Mouse (Mus musculus): Measurements from ENCODE around the gene Slc35c1. TPM values are rescaled to one million over a fixed set of nuclear protein-coding genes. Genes with fewer than 3 reads are reported as not detected.

Slc35c1 gene
- total RNA-seq, 2 experiments from 2014 or later: 14.8 to 24.3 TPM

DNA sequence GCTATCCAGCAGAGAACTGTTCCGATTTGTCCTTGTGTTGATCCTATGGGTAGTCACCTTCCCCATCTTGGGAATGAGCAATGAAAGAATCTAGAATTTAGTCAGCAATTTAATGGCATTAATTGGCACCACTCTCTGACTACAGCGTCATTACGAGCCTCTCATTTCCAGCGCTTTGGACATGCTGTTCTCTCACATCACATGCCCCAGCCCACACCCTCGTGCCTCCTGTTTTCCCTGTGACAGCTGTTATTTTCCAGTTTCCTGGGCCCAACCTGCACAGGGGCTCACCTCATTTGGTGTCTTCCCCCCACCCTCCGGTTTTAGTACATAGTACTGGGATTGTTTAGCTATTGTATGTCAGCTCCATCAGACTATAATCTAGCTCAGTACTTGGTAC, 25.3 kb downstream of the Slc35c1 start:
- DNase-seq: no peak

DNA sequence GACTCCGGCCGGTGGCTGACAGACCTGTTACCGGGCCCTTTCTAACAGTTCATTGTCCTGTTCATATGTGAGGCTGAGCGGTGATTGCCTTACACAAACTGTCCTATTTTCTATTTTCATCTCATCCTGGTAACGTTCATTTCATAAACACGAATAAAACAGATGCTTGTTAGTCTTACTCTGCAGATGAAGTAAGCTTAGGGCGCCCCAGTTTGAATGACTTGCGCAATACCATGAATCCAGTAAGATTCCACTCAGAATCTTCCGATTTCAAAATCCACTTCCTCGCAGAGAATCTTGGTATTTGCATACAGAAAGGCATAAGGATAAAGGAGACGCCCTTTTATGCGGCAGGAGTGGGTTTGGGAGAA, 26.0 kb downstream of the Slc35c1 start:
- DNase-seq: no peak

DNA sequence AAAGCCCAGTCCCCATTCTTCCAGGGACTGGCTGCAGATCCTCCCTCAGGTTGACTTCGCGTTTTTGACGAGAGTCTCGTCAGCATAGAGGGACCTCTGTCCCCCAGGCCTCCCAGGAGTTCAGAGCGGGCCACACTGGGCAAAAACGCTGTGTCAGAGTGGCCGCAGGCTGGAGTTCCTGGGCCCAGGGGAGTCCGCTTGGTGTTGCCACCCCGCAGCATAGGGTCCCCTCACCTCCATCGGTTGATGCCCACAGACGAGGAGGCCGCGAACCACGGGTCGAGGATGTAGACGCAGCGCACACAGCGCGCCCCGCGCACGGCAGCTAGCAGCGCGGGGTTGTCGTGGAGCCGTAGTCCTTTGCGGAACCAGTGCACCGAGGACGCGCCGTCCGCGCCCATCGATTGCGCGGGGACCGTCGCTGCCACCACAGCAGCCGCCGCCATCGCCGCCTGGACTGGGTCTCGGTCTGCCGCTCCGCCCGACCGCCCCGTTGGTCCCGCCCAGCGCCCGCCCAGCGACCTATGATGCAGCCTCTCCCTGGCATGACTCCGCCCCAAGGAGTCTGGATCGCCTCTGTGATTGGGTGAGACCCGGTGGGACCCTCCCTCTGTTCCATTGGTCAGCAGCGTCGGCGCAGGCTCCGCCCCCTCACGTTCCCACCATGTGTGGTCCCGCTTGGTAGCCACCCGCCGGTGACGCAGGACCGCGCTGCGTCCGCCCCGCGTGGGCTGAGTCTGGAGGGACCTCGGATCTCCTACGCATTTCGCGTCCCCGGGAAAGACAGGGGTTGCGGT, 26.6 kb downstream of the Slc35c1 start, which contains the start of gene Cry2:
Gene Cry2, minus strand, starts transcription at position 466 of the 797 bp plus-strand sequence.
- peak; percentile 99 for DNase-seq

DNA sequence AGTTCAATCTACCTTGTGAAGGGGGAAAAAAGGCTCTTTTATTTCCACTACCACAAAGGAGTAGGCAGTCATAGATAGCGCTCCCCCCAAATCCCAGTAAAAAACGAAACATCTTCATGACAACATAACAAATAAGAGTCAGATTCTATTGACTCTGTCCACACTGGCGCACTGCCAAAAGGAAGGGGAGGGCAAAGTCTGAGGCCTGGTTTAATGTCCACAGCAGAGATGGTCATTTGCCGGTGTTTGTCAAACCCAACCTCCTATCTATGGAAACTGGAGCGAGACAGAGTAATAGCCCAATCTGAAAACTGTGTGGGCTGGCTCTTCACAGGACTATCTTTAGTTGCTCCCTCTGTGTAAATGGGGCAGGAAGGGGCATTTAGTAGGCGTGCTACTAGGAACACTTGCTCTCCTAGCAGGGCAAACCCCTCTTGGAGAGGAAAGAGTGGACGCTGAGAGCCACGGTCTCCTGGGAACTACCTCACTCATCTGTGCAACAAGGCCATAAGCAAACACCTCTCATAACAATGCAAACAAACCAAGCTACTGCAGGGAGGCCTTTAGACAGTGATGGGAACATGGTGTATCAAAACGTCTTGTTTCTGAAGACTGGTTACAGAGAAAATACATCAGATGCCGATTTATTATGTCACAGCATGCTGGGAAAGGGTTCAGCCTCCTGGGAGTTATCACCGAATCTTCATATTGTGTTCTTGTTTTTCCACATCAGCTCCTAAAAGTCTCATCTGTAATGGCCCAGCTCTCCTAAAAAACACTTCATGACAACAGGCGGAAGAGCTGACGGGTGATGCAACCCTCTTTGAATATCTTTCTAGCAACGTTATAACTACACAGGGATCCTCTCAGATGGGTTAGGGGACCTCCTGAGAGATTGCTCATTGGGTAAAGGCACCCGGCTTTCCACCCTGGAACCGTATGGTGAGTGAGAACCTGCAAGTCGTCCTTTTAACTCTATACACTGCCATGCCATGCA, 27.7 kb downstream of the Slc35c1 start:
- peak; percentile 72 to 79 for DNase-seq

DNA sequence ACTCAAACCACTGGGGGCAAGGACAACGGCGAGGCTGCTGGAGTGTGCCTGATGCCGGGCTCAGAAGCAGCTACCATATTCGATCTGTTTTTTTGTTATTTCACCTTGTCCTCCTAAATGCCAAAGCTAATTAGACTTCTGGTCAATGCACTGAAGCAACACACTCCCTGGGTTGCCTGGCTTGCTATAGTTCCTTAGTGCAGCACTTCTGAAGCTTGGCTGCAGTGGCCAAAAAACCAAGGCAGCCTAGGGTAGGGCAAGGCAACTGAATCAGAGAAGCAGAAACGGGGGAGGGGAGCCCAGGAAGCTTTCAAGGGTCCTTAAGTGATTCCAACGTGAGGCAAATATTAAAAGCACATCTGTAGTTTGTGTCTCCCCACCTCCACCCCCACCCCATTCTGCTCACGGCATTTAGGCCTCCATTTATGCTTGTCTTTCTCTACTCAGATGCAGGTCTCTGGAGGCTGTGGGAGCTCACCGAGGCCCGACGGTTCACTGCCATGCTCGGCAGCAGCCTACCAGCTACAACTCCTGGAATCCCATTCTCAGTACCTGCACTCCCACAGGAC, 28.6 kb downstream of the Slc35c1 start:
- DNase-seq: no peak

DNA sequence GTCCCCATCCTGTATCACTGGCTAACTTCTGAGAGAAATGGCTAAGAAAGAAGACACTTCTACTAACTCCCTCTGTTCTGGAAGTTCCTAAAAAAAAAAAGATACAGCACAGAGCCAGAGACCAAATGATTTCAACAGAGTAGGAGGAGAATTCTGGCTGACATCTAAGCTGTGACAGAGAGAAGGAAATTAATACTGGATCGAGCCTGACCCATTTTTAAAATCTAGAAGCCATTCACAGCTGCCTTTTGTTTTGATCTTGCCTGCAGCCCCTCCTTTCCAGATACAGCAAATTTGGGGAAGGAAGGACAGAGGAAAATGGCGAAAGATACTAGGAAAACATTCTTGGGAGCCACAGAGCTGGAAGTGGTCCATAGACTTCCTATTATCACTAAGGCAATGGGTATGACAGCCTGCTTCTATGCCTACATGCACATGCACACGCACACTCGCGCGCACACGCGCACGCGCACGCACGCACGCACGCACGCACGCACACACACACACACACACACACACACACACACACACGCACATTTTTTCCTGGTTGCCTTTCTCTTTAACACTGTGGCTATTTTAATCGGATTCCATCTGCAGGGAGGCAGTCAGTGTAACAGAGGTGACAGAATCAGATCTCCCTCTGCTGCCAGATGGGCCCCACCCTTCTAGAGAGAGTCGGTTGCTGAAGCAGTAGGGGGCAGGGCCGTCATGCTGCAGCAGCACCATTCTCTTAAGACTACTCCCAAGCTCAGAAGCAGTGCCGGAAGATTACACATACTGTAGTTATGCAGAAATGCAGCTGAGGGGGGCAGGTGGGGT, 29.4 kb downstream of the Slc35c1 start:
- peak; percentile 55 to 75 for DNase-seq

DNA sequence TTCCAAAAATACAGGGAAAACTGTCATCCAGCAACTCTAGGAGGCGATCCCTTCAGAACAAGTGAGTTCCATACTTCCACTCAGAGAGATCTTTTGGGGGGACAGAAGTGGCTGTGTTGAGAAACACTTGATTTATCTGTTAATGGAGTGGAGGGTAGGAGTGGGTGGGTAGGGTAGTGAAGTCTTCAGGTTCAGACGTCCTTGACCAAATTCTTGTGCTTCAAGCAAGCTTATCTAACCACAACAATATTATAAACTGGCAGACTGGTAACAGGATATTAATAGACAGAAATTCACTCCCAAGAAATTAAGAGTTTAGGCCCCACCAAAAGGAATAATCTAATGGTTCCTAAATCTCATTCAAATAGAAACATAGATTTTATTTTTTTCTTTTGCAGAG, 30.2 kb downstream of the Slc35c1 start:
- no peak for DNase-seq

DNA sequence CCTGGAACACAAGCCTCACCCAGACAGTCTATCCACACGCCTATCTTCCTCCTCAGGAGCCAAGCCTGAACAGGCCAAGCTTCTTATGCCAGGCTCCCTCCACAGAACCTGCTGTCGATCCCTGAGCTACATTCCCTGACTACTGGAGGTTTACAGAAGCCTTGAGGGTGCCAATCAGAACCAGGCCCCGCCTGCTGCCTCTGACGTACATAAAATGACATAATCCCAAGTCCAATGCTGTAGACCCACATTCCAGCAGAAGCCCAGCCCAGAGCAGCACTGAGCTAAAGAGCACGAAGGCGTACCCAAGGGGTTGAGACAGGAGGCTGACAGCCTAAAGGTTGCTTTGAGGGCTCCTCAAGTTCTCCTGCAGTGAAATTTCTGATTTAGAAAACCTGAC, 32.5 kb downstream of the Slc35c1 start:
- DNase-seq: peak; percentile 85 to 87

DNA sequence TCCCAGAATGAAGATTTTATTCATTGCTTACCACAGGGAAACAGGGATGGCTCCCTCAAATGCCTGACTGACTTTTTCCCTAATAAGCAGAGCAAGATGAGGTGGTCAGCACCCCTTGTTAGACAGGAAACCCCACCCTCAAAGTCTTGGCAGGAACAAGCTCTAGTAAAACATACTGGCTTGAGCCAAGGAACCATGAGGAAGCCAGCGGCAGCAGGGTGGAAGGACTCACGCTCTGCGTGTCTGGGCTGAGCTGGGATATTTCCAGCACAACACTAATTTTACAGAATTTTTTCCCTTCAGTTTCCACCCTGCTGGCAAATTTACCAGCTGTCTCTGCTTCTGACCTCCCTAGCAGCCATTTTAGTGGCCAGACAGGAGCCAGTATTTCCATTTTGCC, 33.9 kb downstream of the Slc35c1 start:
- DNase-seq: peak in 1 of 2 experiments; percentile 38

DNA sequence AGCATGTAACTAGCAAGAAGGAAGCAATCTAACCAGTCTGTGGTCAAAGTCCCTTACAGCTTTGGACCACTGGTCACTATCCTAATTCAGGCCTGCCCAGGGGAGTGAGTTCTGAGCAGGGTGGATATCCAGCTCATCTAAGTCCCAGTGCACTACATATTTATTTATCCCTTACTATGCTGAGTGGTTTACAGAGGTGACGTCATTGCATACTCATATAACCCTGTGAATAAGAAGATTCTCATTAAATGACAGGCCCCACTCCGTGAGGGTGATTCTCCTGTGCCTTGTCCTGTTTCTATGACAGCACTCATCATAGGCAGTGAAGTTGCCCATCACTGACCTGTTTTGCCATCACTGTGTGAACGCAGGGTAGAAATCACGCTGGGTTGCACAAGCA, 35.0 kb downstream of the Slc35c1 start:
- DNase-seq: no peak

DNA sequence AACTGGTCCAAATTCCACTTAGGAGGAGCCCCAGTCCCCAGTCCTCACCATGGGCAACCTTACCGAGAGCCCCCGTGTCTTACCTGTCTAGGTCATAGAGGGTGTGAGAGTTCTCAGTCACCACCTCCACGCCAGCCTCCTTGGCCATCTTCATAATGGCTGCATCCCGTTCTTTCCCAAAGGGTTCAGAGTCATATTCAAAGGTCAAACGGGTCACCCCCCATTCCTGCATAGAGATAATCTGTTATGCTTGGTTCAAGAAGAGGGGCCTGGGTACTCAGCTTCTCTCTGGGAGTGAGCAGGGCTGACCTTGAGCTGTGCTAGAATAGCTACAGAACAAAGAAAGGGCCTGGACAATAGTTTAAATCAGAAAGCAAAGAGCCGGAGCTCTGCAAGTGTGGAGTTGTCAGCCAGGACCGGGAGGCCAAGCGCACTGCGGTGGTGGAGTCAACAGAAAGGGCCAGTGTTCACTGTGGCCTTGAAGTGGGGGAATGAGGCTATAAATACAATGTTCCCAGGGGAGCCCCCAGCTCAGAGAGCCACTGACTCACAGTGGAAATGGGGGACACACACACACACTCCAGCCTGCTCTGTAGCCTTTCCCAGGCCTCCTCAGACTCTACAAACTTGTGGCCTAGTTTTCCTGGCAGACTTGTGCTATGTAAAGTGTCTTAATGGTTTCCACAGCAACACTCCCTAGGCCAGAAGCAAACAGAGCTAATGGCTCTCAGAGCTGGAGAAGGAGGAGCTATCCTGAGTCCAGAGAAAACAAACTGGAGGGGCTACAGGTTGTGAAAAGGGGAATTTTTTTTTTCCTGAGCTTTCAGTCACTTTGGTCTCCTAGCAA, 35.7 kb downstream of the Slc35c1 start:
- peak; percentile 57 to 73 for DNase-seq

DNA sequence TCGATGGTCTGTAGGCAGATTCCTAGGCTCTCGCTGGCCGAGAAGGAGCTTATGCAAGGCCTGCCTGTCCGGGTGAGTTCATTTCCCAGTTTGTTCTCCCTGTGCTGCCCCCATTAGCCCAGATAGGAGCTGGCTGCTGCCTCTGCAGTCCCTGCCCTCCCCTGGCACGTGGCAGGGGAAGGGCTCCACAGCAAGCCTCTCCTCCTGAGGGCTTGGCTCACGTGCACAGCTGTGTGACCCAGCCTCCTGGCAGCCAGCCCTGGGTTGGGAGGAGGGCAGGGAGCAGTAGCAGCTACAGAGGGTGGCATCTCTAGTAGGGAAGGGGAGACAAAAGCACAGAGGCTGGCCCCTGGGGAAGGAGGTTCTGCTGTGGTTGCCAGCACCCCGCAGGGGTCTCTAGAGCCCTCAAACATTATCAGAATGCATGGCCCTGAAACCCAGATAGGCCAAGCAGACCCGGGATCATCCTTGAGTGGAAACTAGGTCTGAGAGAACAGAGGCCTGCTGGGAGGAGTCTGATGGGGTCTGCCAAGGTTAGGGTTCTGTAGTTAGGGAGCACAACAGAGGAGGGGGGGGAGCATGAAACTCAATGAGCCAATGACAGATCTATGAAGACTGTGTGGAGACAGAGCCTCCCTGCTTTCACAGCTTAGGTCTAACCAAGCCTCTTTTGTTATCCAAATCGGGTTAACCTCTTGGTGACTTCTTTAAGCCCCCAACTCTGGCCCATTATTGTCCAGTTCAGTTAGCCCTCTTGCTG, 36.5 kb downstream of the Slc35c1 start:
- DNase-seq: peak; percentile 99 to 100

DNA sequence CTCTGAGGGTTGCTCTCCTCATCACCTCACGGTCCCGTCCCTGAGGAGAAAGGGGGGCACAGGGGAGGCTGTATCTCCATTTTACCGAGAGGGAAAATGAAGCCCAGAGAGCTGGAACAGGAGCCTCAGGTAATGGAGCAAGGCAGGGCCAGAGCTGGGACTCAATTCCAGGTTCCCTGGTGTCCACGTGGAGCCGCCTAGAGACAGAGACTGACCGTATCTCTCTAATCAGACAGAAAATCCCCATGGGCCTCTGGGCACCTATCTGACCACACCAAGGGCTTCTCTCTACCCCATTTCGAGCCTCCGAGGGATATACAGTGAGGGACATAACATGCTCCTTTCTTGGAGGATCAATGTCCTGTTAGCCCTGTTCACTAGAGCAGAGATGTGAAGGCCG, 37.2 kb downstream of the Slc35c1 start:
- no peak for DNase-seq

DNA sequence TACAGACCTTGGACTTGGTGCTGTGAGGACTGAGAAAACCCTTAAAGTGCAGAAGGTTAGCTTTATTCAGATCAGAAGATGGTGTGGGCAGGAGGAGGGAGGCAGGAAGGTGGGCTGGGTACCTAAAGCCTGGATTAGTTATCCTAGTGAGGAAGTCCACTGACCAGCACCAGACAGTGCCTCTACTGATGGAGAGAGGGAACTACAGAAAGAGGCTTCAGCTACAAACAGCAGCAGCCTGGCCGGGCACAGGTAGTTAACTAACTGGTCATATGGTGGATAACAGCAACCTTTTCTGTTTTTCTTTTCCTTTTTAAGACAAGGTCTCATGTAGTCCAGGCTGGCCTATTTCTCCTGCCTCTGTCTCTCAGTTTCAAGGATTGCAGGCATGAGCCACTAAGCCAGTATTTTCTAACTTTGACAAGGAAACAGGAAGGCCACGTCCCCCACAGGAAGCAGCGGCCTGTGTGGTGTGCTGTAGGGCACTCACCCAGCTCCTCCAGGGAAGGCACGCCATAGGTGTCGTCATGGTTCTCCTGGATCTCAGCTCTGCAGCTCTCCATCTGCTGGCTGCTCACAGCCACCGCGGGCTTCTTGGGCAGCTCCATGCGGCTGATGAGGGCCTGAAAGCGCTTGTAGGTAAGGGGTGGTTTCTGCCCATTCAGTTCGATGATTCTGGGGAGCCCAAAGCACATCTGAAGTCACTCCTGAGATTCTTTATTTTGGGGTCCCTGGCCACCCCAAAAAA, 37.8 kb downstream of the Slc35c1 start:
- DNase-seq: no peak

DNA sequence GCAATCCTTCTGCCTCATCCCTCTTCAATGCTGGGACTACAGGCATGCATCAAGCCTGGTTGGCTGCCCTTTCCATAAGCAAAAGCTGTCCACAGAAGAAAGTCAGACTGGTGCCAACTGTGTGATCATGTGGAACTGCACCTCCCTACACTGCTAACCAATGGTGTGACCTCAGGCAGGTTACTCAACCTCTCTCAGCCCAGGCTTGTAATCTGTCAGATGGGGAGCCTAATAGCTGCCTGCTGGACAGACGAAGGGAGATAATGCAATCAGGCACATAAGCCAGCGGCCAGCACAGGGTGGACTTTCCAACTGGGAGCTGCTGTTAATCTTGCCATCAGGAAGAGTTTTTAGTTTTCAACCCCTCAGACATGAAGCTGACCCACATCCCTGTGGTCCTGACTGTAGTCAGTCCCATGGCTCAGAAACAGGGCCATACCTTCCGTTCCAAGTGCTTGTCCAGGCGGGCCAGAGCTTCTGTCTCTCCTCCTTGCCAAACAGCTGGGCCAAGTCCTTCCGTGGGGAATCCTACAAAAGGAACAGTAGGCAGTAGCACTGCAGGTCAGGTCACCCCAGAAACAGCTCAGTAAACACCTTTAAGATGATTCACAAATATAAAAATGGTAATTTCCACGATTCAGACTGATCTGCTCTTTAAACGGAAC, 38.5 kb downstream of the Slc35c1 start:
- DNase-seq: peak in 1 of 2 experiments; percentile 60

DNA sequence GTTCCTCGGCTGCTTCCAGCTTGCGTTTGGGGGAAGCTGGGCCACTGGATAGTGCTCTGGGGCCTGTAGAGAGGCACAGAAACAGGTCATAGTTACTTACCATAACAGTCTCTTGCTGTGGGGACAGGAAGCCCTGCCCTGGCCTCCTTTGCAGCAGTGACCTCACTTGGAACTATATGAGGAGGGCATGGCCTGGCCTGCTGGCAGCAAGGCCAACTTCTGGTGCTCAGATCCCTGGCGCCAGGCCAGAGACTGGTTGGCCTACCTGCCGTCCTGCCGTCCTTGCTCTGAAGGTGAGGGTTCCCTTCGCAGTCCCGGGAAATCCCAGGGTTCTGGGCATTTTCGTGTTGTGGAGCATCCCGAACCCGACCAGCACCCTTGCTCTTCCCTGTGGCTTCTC, 48.6 kb downstream of the Slc35c1 start:
- no peak for DNase-seq

DNA sequence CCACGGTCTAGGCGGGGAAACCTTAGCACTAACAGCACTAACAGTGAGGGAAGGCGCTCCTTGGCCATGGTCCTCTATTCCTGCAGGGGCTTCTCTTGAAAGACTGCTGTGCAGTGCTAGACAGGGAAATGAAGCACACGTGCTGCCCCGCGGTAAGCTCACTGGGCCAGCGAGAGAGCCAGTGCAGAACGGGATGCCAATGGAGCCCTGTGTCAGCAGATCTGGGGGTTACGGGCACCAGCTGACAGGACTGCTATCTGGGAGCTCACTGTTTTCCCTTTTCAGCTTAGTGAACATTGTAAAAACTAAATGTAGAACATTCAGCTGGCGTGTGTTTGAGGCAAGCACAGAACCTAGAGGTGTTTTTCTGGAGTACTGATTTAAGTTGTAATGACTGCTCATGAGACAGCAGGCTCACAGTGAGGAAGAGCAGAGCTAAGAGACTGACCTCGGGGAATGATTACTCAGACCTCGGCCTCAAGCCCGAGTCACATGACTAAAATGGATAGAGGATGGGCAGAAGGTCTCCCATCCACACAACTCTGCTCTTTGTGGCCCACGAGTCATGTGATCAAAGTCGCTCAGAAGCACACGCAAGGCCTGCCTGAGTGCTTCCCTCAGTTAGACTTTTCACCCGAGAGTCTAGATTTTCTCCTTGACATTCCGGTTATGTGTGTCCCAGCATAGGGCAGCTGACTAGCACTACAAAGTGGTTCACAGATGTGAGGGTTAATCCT, 51.9 kb downstream of the Slc35c1 start:
- peak; percentile 46 to 65 for DNase-seq

DNA sequence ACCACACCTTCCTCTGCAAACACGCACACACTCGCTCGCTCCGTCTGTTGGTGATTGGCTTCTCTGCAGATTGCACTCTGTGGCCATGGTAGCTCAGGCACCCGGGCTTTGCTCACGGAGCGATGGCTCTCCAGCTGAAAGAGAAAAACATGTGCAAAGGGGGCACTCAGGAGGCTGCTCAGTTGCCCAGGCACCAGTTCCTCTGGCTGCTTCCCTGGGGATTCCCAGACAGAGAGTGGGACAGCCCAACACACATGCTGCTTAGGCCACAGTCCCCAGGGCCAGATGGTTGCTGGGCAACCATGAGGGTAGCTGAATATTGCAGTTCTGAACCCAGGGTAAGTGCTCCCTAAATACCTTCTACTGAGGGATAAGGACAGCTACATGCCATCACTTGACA, 54.7 kb downstream of the Slc35c1 start:
- DNase-seq: no peak

Measured in adrenal gland, postnatal 36 days (tissue).